ENCODE assay signal across 8 mouse cellular contexts in genomic region chr13:47273487-47273886, GRCm38 (mm10).
DNase-seq lines count a peak whose midpoint lies in the region; ATAC-seq and TF ChIP-seq lines count a peak whose summit lies in the region.

No protein-coding gene starts in this region.

- peak overlapping the region; percentile 5; the same call in 1 of the 2 replicates for H3K4me3 ChIP-seq in layer of hippocampus, adult 2 months
- peak overlapping the region; percentile 14 for H3K4me3 ChIP-seq in embryonic facial prominence, embryonic 14.5 days (ENCODE audit: low read depth, low read length)
- peak overlapping the region; percentile 17; the same call in 1 of the 2 replicates for H3K4me3 ChIP-seq in limb, embryonic 13.5 days

- 7% methylated on average over 11 of the region's 11 CpGs for WGBS in embryonic facial prominence, embryonic 14.5 days
- WGBS in limb, embryonic 13.5 days: 5% methylated on average over 11 of the region's 11 CpGs

- peaks cover 15% of the 10 kb centered on the region for H3K4me1 ChIP-seq in embryonic facial prominence, embryonic 14.5 days (ENCODE audit: control insufficient read depth, insufficient read depth, low read length)
- H3K4me1 ChIP-seq in limb, embryonic 13.5 days: peaks cover 15% of the 10 kb centered on the region

- no peak for TF ChIP-seq CTCF in layer of hippocampus, adult 2 months (conservative IDR thresholded peaks at IDR 0.05)

- no peak overlapping the region for H3K27ac ChIP-seq in layer of hippocampus, adult 2 months
- H3K27ac ChIP-seq in embryonic facial prominence, embryonic 14.5 days (replicated peaks; ENCODE audit: low read depth, low read length): no peak overlapping the region
- no peak overlapping the region for H3K27ac ChIP-seq in limb, embryonic 13.5 days

- ATAC-seq in embryonic facial prominence, embryonic 14.5 days (ENCODE audit: low read depth): peak; percentile 89
- no peak for ATAC-seq in limb, embryonic 13.5 days (ENCODE audit: low FRiP score, low read depth)

- peak overlapping the region; percentile 32 for H3K4me2 ChIP-seq in embryonic facial prominence, embryonic 14.5 days (ENCODE audit: low read depth, low read length)
- H3K4me2 ChIP-seq in limb, embryonic 13.5 days (replicated peaks): peak overlapping the region; percentile 52

- H3K9me3 ChIP-seq in embryonic facial prominence, embryonic 14.5 days (ENCODE audit: control insufficient read depth, low read length): no peaks in the 10 kb centered on the region
- H3K9me3 ChIP-seq in limb, embryonic 13.5 days: no peaks in the 10 kb centered on the region

- no peaks in the 10 kb centered on the region for H3K36me3 ChIP-seq in embryonic facial prominence, embryonic 14.5 days (ENCODE audit: control insufficient read depth, insufficient read depth, low read length)
- no peaks in the 10 kb centered on the region for H3K36me3 ChIP-seq in limb, embryonic 13.5 days

- H3K9ac ChIP-seq in embryonic facial prominence, embryonic 14.5 days (ENCODE audit: low read depth, low read length): peak overlapping the region; percentile 37; the same call in 1 of the 2 replicates
- peak overlapping the region; percentile 43; the same call in 1 of the 2 replicates for H3K9ac ChIP-seq in limb, embryonic 13.5 days

- 0 out of 2 replicates have a peak, but pooled peaks cover 2% of the 10 kb centered on the region for H3K27me3 ChIP-seq in embryonic facial prominence, embryonic 14.5 days (replicated peaks; ENCODE audit: control insufficient read depth, insufficient read depth, low read length)
- no peaks in the 10 kb centered on the region for H3K27me3 ChIP-seq in limb, embryonic 13.5 days

- no peak for DNase-seq in layer of hippocampus, adult 2 months (ENCODE audit: low spot score in 2 of 2)
- DNase-seq in layer of hippocampus, adult 9-10 months (ENCODE audit: low spot score): no peak
- peak; percentile 81 for DNase-seq in embryonic facial prominence, embryonic 14.5 days (ENCODE audit: low spot score)
- DNase-seq in retina, postnatal 1 day: peak; percentile 99
- no peak for DNase-seq in adrenal gland, adult (ENCODE audit: inconsistent age in 2 of 2, low spot score in 1 of 2)
- no peak for DNase-seq in urinary bladder, postnatal 4 days (ENCODE audit: low spot score in 2 of 2)
- DNase-seq in layer of hippocampus, postnatal 10 days (ENCODE audit: low spot score in 2 of 2): no peak

Comparison
In these comparisons a context has a peak if more than half of its experiments do, and no peak if none do; other contexts are left out.
1. DNase-seq: peak in embryonic facial prominence, embryonic 14.5 days (single experiment) and retina, postnatal 1 day (single experiment); none in layer of hippocampus, adult 2 months (0 of 2), layer of hippocampus, adult 9-10 months (single experiment), adrenal gland, adult (0 of 2), urinary bladder, postnatal 4 days (0 of 2) and layer of hippocampus, postnatal 10 days (0 of 2).
2. Peak in every context shown above with its lines, with median percentiles within 50 percentile points of each other: H3K4me3 ChIP-seq.